Mouse (Mus musculus) right cerebral cortex, postnatal 25 days (tissue): ENCODE results near the gene Lrrc4b.

Experiments
- DNase-seq: peaks from one replicate; pipeline ENCODE4 v3.0.0; 2022

Gene Lrrc4b

DNA sequence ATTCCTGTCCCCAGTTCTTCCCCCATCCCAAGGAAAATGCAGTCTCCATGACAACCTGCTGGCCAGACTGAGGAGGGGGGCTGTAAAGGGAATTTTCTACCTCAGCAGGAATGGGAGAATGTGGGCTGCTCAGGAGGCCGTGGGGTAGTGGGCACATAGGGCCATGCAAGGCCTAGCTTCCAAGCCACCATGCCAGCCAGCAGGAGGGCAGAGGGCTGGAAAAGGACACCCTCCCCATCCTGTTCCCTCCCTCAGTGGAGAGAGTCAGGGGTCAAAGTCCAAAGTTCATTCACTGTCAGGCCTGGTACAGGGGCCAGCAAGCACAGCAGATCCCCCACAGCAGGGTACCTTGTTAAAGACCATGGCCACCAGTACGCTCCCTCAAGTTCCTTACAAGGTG, 36.3 kb downstream of the Lrrc4b start, which contains the start of gene Aspdh:
Gene Aspdh, plus strand, starts transcription at position 281 of the 400 bp plus-strand sequence.
- peak; percentile 6 for DNase-seq

DNA sequence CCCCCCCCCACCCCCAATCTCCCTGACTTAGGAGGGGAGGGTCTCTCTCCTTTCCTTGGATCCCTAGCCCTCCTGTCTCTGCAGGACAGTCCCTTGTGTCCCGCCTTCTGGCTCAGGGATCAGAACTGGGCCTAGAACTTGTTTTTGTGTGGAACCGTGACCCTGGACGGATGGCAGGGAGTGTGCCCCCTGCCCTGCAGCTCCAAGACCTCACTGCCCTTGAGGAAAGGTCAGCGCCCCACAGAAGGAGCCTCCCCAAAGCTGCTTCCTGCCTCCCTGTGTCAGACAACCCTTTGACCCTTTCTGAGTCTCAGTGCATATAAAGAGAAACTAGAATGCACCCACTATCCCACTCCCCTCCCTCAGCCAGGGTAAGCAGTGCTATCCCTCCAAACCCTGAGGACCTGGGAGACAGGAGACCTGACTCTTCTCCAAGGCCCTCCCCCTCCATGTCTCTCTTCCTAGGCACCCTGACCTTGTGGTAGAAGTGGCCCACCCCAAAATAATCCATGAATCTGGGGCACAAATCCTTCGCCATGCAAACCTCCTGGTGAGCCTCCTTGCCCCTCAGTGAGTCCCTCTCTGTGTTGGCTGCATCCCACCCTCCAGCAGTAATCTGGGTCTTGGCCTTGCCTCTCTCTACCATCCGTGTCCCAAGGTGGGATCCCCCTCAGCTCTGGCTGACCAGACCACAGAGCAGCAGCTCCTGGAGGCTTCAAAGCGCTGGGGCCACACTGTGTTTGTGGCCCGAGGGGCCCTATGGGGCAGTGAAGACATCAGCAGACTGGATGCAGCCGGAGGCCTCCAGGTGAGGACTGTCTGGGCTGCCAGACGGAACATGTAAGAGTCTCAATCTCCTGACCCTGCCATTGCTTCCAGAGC, 37.4 kb downstream of the Lrrc4b start:
- peak; percentile 13 for DNase-seq

DNA sequence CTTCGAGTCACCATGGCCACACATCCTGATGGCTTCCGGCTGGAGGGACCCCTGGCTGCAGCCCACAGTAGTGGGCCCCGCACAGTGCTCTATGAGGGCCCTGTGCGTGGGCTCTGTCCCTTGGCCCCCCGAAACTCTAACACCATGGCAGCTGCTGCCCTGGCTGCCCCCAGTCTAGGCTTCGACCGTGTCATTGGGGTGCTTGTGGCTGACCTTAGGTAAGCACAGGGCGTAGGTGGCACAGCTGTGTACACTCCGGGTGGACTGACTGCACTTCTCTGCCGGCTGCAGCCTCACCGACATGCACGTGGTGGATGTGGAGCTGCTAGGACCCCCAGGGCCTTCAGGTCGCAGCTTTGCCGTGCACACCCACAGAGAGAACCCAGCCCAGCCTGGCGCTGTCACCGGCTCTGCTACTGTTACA, 38.1 kb downstream of the Lrrc4b start:
- peak; percentile 7 for DNase-seq

- peak; percentile 95 for DNase-seq
These were observed 39.1 kb downstream of the Lrrc4b start, which contains the start of gene Josd2 for GRCm38 (mm10) chr7:44467811-44468411. Gene Josd2 (plus strand): TSS chr7:44467980.

DNA sequence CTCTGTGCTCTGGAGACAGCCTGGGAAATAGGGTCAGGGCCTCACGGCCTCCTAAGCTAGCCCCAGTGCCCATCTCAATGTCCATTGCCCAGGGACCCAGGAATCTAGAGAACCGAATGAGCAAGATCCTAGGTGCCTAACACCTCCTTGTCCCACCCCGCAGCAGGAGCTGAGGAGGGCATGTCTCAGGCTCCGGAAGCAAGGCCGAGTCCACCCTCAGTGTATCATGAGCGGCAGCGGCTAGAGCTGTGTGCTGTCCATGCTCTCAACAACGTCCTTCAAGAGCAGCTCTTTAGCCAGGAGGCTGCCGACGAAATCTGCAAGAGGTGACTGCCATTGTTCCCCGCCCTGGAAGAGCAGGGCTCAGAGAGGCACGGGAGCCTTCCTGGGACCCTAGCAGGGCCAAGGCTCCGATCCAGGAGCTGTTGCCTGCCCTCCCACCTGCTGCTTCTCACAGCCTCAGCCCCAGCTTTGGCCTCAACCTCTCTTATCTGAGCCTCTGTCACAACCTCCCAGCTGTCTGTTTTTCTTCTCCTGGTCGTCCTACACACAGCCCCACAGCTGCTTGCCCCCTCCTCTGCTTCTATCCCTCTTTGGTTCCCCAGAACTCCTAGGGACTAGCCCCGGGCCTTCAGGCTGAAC, 39.9 kb downstream of the Lrrc4b start:
- DNase-seq: peak; percentile 30

- peak; percentile 7 for DNase-seq
These were observed 41.2 kb downstream of the Lrrc4b start for GRCm38 (mm10) chr7:44469677-44470675.

GRCm38 (mm10) chr7:44470696-44471612, 42.1 kb downstream of the Lrrc4b start:
- peak; percentile 4 for DNase-seq

GRCm38 (mm10) chr7:44471880-44472557, 43.2 kb downstream of the Lrrc4b start:
- peak; percentile 5 for DNase-seq

DNA sequence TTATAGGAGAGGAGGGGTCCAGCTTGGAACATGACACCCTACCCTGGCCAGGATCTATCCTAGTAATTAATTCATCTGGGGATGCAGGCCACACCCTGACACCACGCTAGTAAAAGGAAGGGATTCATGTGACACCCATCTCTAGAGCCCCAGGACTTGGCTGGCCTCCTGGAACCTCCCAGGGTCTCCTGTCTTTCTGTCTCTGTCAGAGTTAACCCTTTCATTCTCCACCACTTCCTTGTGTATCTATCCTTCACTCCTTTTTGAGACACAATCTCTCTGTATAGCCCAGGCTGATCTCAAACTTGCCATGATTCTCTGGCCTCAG, 43.7 kb downstream of the Lrrc4b start:
- DNase-seq: no peak

GRCm38 (mm10) chr7:44472961-44473646, 44.3 kb downstream of the Lrrc4b start:
- peak; percentile 3 for DNase-seq

DNA sequence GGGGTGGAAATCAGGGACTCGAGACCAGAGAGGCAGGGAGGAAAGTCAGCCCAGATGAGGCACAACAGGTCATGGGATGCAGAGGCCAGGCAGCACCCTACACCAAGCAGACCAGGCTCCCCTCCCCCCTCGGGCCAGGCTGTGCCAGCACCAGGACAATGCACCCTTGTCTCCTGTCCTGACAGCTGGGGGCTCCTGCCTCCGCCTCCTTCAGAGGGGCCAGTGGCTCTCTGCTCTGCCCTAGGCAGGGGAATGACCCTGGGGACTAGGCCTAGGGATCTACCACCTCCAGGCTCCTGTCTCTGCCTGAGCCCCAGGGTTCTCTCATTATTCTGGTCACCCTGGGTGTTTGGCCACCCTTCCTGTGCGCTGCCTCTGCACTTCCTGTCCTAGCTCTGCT, 45.6 kb downstream of the Lrrc4b start:
- peak; percentile 45 for DNase-seq

GRCm38 (mm10) chr7:44475046-44475614, 46.3 kb downstream of the Lrrc4b start:
- DNase-seq: peak; percentile 6

DNA sequence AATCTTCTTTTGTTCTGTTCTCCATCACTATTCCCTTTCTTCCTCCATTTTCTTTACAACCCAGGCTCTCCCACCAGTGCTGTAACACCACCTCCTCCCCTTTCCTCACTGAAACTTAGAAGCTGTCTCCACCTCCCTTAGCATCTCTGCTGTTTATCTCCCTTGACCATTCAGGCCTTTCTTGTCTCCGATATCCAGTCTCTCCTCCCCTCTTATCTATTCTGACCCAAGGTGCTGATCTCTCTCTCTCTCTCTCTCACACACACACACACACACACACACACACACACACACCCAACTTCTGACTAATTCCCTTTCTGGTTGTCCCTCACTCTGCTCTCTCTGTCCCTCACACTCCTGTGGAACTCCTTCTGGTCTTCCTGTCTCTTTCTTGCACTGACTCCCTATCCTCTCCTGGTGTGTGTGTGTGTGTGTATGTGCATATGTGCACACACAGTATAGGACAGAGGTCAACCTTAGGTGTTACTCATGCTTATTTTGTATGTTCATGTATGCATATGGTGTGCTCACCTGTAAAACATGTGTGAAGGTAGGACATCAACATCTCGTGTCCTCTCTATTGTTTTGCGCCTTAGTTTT, 54.1 kb downstream of the Lrrc4b start:
- no peak for DNase-seq

DNA sequence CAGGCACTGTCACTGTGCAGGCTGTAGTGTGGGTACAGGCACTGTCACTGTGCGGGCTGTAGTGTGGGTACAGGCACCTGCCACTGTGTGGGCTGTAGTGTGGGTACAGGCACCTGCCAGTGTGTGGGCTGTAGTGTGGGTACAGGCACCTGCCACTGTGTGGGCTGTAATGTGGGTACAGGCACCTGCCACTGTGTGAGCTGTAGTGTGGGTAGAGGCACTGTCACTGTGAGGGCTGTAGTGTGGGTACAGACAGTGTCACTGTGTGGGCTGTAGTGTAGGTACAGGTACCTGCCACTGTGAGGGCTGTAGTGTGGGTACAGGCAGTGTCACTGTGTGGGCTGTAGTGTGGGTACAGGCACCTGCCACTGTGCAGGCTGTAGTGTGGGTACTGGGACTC, 55.3 kb downstream of the Lrrc4b start:
- DNase-seq: peak; percentile 1

DNA sequence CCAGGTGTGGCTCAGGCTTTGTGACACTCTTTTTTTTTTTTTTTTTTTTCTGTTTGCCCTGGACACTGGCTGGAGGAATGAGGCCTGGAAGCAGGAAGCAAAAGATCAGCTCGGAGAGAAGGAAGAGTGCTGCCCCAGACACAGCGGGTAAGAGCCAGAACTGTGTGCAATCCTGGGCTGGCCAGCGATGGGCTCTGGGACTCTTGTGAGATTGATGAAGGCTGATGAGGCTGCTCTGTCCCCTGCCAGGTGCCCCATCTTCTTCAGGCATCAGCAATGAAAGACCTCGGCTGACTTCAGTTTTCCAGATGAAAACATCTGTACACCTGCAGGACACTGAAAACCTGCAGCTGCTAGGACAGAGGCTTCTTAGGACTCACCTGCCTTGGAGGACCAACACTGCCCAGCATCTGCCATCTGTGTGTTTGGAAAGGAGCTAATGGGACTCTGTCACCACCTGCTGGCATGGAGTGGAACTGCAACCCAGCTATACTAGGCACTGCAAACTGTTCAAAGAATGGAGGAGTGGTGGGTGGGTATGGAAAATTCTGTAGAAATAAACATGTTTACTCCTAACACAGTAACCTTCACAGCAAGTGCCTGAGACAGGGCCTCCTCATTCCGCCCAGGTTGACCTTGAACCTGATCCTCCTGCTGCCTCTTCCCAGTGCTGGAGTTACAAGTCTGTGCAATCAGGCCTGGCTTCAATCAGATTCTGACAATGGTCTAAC, 56.2 kb downstream of the Lrrc4b start:
- peak; percentile 76 for DNase-seq

GRCm38 (mm10) chr7:44485572-44486195, 56.9 kb downstream of the Lrrc4b start:
- DNase-seq: peak; percentile 3

- DNase-seq: peak; percentile 13
These were observed 58.2 kb downstream of the Lrrc4b start for GRCm38 (mm10) chr7:44486927-44487575.
